Mouse (Mus musculus) embryonic fibroblast, embryonic 13.5 days (primary cell): Measurements from ENCODE around the gene Mbl1.

ENCODE experiments used
- CTCF ChIP-seq: IDR thresholded peaks from 2 replicates; pipeline ENCODE4 v1.5.1; 2011; ENCODE audit warnings: mild to moderate bottlenecking, control low read depth, low read length, moderate library complexity, borderline replicate concordance; ENCODE audit not compliant: insufficient read depth
- POLR2A ChIP-seq: IDR thresholded peaks from 2 replicates; pipeline ENCODE4 v1.6.1; 2011; ENCODE audit warnings: low read depth, mild to moderate bottlenecking, control low read depth, low read length, moderate library complexity

- TF ChIP-seq CTCF (no peak), POLR2A (no peak)
These were observed 19.7 kb upstream of the Mbl1 start, which contains the start of gene Sftpa1 for GRCm38 (mm10) chr14:41131540-41131939.
